Mouse (Mus musculus): ENCODE measurements around the gene Cul1. TPM values are rescaled to one million over a fixed set of nuclear protein-coding genes. Genes with fewer than 3 reads are reported as not detected.

The Cul1 gene
- polyA plus RNA-seq, 1 experiment from 2014 or later: 169 TPM

DNA sequence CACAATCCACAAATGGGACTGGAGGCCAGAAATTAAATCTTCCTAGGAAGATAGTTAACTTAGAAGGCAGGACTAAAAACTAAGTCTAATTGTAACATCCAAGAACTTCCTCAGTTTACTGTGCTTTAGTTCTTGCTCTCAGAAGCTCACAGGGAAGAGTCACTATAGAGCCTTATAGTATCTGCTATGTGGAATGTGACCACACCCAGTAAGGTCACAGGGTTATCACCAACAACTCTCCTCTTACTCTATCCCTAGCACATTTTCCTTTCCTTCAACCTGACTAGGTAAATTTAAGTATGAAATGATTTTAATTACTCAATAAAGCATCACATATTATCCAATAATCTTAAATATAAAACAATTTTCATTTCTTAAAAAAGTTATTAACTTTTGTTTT, 107.2 kb downstream of the Cul1 start:
- Histone ChIP-seq H3K36me3 (ENCODE audit: control insufficient read depth, insufficient read depth, low read length) (0 out of 2 replicates have a peak, but pooled peaks cover 3% of the 10 kb centered on the region), H3K9ac (ENCODE audit: low read depth, low read length) (no peak overlapping the region), H3K4me3 (ENCODE audit: low read depth, low read length) (no peak overlapping the region), H3K4me1 (replicated peaks; ENCODE audit: control insufficient read depth, insufficient read depth, low read length) (no peaks in the 10 kb centered on the region), H3K4me2 (replicated peaks; ENCODE audit: low read depth, low read length) (no peak overlapping the region), H3K27me3 (ENCODE audit: control insufficient read depth, insufficient read depth, low read length) (no peaks in the 10 kb centered on the region), H3K9me3 (ENCODE audit: control insufficient read depth, low read length) (no peaks in the 10 kb centered on the region), H3K27ac (ENCODE audit: low read depth, low read length) (no peak overlapping the region)
- ATAC-seq (ENCODE audit: low FRiP score) (no peak), DNase-seq (ENCODE audit: low spot score) (no peak)

DNA sequence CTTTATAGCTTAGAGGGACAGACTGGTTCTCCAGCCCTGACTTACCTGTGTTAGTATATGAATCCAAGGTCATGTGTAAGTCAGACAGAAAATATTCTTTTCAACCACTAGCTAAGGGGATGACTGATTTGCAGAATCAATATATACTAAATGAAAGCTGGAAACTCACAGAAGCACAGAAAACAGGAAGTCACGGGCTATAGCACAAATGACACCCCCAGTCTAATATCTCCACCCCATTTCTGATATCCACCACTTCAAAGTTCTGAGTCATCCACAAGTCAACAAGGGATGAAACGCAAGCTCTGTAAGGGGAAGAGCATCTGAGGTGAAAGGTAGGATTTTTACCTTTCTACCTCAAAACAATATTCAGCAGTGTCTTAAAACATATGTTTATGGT, 107.6 kb downstream of the Cul1 start:
- Histone ChIP-seq H3K27me3 (ENCODE audit: control insufficient read depth, insufficient read depth, low read length) (no peaks in the 10 kb centered on the region), H3K9me3 (ENCODE audit: control insufficient read depth, low read length) (no peaks in the 10 kb centered on the region), H3K27ac (ENCODE audit: low read depth, low read length) (no peak overlapping the region), H3K4me2 (replicated peaks; ENCODE audit: low read depth, low read length) (no peak overlapping the region), H3K9ac (ENCODE audit: low read depth, low read length) (no peak overlapping the region), H3K4me3 (ENCODE audit: low read depth, low read length) (no peak overlapping the region), H3K4me1 (replicated peaks; ENCODE audit: control insufficient read depth, insufficient read depth, low read length) (no peaks in the 10 kb centered on the region), H3K36me3 (ENCODE audit: control insufficient read depth, insufficient read depth, low read length) (0 out of 2 replicates have a peak, but pooled peaks cover 3% of the 10 kb centered on the region)
- ATAC-seq (ENCODE audit: low FRiP score): no peak
- 90% methylated on average over 2 of the region's 2 CpGs for WGBS
- DNase-seq (ENCODE audit: low spot score): no peak

DNA sequence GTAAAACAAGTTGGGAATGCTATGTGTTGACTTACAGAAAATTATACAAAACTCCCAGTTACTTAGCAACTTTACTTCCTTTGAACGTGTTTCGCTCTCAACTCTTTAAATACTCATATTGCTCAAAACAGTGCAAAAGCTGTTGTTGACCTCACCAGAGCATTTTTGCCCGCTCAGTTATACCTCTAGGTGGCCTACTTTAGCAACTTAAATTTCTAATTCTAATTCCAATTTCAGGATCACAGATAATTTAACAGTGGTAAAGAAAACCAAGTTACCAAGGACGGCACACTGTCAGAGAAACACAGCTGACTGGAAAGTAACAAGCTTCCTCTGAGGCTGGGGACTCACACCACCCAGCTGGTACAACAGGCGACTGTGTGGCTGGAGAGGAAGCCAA, 108.2 kb downstream of the Cul1 start:
- Histone ChIP-seq H3K4me2 (replicated peaks; ENCODE audit: low read depth, low read length) (no peak overlapping the region), H3K36me3 (ENCODE audit: control insufficient read depth, insufficient read depth, low read length) (0 out of 2 replicates have a peak, but pooled peaks cover 3% of the 10 kb centered on the region), H3K27me3 (ENCODE audit: control insufficient read depth, insufficient read depth, low read length) (no peaks in the 10 kb centered on the region), H3K4me1 (replicated peaks; ENCODE audit: control insufficient read depth, insufficient read depth, low read length) (no peaks in the 10 kb centered on the region), H3K9me3 (ENCODE audit: control insufficient read depth, low read length) (no peaks in the 10 kb centered on the region), H3K4me3 (ENCODE audit: low read depth, low read length) (no peak overlapping the region), H3K9ac (ENCODE audit: low read depth, low read length) (no peak overlapping the region), H3K27ac (ENCODE audit: low read depth, low read length) (no peak overlapping the region)
- DNase-seq (ENCODE audit: low spot score) (no peak), ATAC-seq (ENCODE audit: low FRiP score) (no peak)
- 93% methylated on average over 5 of the region's 5 CpGs for WGBS

DNA sequence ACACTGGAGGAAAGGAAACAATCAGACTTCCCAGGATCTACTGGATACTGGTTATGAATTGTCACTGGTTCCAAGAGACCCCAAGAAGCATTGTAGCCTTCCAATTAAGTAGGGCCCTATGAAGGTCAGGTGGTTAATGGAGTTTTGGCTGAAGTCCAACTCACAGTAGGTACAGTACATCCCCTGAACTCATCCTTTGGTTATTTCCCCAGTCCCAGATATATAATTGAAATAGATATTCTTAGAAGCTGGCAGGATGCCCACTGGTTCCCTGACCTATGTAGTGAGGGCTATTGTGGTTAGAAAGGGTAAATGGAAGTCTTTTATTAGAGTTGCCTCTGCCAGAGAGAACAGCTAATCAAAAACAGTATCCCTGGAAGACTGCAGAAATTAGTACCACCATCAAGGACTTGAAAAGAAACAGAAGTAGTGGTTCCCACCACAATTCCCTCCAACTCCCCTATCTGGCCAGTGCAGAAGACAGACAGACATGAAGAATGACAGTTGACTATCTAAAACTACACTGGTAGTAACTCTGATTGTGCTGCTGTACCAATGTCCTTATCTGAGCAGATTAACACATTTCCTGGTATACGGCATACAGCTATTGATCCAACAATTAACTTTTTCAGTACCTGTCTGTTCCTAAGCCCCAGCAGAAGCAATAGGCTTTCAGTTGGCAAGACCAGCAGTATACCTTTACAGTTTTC, 112.3 kb downstream of the Cul1 start:
- peaks cover 17% of the 10 kb centered on the region for H3K36me3 ChIP-seq (ENCODE audit: control insufficient read depth, insufficient read depth, low read length)
- no peaks in the 10 kb centered on the region for H3K4me1 ChIP-seq (replicated peaks; ENCODE audit: control insufficient read depth, insufficient read depth, low read length)
- WGBS: 96% methylated on average over 1 of the region's 1 CpGs

DNA sequence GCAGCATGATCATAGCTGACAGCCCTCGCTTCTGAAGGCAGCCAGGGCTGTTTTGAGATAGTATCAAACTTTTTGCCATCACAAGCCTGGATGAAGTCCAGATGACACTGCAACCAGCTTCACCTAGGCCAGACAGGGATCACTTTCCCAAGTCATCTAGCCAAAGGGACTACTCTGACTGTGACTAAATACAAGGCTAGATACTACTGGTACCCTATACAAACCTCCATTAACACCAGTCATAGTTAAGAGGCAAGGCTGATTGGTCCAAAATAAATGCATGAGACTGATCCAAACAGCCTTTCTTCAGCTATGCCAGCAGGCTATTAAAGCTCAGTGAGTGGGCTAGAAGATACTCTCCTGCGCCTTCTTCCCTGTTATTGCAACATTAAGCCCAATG, 119.7 kb downstream of the Cul1 start:
- H3K36me3 ChIP-seq (ENCODE audit: control insufficient read depth, insufficient read depth, low read length): peaks cover 17% of the 10 kb centered on the region
- WGBS: 90% methylated on average over 2 of the region's 2 CpGs
- H3K4me3 ChIP-seq (ENCODE audit: low read depth, low read length): no peak overlapping the region
- H3K4me2 ChIP-seq (replicated peaks; ENCODE audit: low read depth, low read length): no peak overlapping the region
- no peak overlapping the region for H3K27ac ChIP-seq (ENCODE audit: low read depth, low read length)
- H3K9me3 ChIP-seq (ENCODE audit: control insufficient read depth, low read length): no peaks in the 10 kb centered on the region
- ATAC-seq (ENCODE audit: low FRiP score): no peak
- DNase-seq (ENCODE audit: low spot score): no peak
- no peaks in the 10 kb centered on the region for H3K27me3 ChIP-seq (ENCODE audit: control insufficient read depth, insufficient read depth, low read length)
- H3K9ac ChIP-seq (ENCODE audit: low read depth, low read length): no peak overlapping the region
- no peaks in the 10 kb centered on the region for H3K4me1 ChIP-seq (replicated peaks; ENCODE audit: control insufficient read depth, insufficient read depth, low read length)

More for the DNA sequence above, 112.3 kb downstream of the Cul1 start:
- Histone ChIP-seq H3K27ac (ENCODE audit: low read depth, low read length) (no peak overlapping the region), H3K9ac (ENCODE audit: low read depth, low read length) (no peak overlapping the region), H3K4me2 (replicated peaks; ENCODE audit: low read depth, low read length) (no peak overlapping the region), H3K4me3 (ENCODE audit: low read depth, low read length) (no peak overlapping the region), H3K27me3 (ENCODE audit: control insufficient read depth, insufficient read depth, low read length) (no peaks in the 10 kb centered on the region), H3K9me3 (ENCODE audit: control insufficient read depth, low read length) (no peaks in the 10 kb centered on the region)
- DNase-seq (ENCODE audit: low spot score): no peak
- no peak for ATAC-seq (ENCODE audit: low FRiP score)

Other genes starting within 250 kb of the Cul1 start
- gene Ezh2, start 141.9 kb downstream of the Cul1 start, polyA plus RNA-seq (2014; fragmentation: Nextera tagmentation; extraction: Ambion mirVana): 177 and 195 TPM in 2 replicates

Measured in hindbrain, embryonic 11.5 days (tissue).